Mouse (Mus musculus) hematopoietic stem cell, adult 5-6 weeks (primary cell): Measurements from ENCODE around the gene Eml2. TPM values are rescaled to one million over a fixed set of nuclear protein-coding genes. Genes with fewer than 3 reads are reported as not detected.

Source experiments
- ATAC-seq, 2 experiments: fragments of 125-278 bp in 1 of 2; replicated peaks in 1 of 2; 2 replicates each; pipeline ENCODE4 v1.8.0; 2016 to 2017; ENCODE audit warnings: inconsistent platforms in 2 of 2, mild to moderate bottlenecking in 2 of 2, moderate number of reproducible peaks in 2 of 2, low read depth in 1 of 2, moderate TSS enrichment in 1 of 2; ENCODE audit not compliant: low FRiP score in 2 of 2, poor library complexity in 2 of 2, severe bottlenecking in 2 of 2, insufficient read depth in 1 of 2, low TSS enrichment in 1 of 2
- total RNA-seq: library from RNA; stranded (forward); fragments of 172-1452, 232-1000 nt; gene quantifications from 2 replicates; pipeline ENCODE4 v1.2.3, GENCODE M21; 2017

Eml2 gene
- total RNA-seq, 1 experiment from 2014 or later: 20.0 TPM

DNA sequence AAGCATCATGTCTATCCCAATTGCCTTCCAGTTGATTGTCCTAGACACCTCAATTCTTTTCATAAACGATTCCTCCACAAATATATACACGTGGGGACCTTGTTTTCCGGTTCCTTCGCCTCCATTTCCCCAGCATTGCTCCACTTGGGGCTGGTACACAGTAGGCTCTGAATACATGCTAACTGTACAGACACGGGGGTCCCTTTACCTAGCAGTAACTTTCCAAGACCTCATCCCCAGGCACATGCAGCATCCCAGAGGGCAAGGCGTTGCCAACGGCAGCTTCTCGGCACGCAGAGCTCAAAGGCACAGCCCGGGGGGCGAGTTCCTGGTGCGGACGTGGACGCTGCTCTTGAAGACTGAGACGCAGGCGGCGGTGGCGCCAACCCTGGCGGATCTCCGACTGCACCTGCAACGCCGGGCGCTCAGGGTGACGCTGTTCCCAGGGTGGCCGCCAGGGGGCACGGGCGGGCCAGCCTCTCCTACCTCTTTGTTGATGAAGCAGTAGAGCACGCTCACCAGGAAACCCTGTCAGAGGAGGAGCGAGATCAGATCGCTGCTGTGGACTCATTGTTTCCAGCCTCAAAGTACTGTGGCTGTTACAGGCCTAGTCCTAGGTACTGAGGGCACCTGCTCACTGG lies 18.9 kb upstream of the Eml2 start:
- ATAC-seq: peak; percentile 88 to 94

- ATAC-seq: no peak
Observed at GRCm38 (mm10) chr7:19158601-19159000, 17.6 kb upstream of the Eml2 start.

DNA sequence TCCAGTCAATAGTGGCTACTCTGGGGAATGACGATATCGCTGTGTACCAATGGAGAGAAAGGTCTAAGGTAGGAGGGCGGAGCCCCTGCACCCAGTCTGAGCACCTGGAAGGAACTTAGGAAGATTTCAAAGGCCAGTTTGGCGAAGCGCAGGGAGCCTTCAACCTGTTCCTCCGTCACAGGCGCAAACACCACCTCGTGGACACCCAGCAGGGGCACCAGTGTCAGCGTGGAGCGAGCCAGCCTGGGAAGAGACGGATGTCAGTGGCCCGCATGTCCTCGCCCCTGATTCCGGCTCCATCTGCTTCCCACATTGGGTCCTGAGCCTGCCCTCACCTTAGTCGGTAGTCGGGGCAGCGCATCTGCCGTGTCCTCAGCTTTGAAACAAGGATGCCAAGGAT lies 16.8 kb upstream of the Eml2 start:
- no peak for ATAC-seq

DNA sequence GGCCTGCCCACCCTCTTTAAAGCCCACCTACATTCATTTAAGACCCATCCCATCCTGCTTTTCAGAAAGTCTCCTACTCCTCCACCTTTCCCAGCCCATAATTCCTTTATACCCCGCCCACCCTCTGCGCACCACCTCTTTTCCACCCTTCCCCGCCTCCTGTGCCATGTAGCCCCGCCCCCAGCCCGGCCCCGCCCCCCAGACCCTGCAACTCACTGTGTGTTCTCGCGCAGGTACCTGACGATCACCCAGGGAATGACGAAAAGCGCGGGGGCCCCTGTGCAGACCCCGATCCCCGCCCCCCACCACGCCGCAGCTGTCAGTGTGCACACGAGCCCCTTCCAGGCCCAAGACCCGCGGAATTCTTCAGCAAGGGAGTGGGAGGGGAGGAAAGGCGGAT lies 16.1 kb upstream of the Eml2 start:
- no peak for ATAC-seq

DNA sequence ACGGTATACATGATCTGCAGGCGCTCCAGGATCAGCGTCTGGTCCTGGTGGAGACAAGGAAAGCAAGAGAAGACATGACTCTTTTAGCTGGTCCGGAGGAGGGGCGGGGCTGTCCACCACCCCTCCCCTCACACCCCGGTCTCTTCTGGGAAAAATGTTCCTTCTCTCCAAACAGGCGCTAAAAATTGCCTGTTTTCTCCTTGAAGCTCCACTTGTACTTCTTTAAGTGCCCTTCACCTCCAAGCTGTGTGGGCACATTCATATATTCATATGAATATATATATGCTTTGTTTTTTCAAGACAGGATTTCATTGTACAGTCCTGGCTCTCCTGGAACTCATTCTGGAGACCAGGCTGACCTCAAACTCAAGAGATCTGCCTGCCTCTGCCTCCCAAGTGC lies 13.3 kb upstream of the Eml2 start:
- no peak for ATAC-seq

DNA sequence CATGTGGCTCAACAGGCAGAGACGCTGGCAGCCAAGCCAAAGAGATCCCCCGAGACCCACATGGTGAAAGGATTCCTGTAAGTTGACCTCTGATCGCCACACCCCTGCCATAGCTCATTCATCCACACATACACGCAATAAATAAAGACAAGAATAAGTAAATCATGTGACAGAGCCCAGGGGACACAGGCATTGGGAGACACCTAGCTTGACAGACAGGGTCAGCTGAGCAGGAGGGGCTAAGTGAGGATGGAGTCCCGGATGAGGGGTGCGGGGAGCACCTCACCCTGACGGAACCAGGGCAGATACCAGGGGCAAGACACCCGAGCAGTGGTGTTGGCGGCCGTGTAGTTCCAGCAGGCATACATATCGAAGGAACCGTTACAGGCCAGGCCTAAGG lies 12.5 kb upstream of the Eml2 start:
- ATAC-seq: no peak

- ATAC-seq: peak; percentile 20 to 25; a peak in 1 of 4 replicates
Observed at GRCm38 (mm10) chr7:19164189-19164588, 12.0 kb upstream of the Eml2 start.

GRCm38 (mm10) chr7:19164978-19165377 lies 11.2 kb upstream of the Eml2 start:
- ATAC-seq: peak; percentile 25 to 29; a peak in 1 of 4 replicates

DNA sequence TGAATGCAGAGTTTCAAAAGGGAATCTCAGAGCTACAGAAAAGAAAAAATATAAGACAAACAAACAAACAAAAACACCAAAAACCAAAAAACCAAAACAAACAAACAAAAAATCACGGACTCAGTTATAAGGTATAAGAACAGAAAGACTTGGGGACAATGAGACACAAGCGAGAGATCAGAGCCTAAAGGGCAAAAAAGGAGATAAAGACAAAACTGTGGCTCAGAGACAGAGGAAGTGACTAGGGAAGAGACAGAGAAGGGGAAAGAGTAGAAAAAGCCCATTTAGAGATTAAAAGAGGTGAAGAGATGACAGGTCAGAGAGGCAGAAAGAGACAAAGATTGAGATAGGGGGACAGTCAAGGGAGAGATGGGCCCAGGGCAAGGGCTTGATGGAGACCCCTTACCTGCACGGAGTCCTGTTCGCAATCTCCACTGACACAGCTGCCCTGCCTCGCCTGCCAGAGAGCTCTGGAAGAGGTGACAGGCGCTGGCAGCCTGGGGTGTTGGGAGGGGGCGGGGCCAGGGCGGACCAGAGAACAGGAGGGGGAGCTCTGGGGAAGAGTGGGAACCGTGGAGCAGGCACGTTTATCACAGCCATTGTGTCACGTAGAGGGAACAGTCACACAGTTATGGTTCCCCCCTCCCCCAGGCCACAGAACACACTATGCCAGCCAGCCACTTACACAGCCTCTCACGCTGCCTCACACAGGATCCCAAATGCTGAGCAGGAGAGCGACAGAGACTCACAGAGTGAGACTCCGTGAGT lies 10.4 kb upstream of the Eml2 start, which contains the start of gene Gipr:
Gipr (minus strand) TSS at position 472 of the 768 bp plus-strand sequence.
- ATAC-seq: peak; percentile 33 to 38; a peak in 1 of 4 replicates

GRCm38 (mm10) chr7:19166990-19167389 lies 9.2 kb upstream of the Eml2 start:
- ATAC-seq: no peak

- ATAC-seq: no peak
Observed at GRCm38 (mm10) chr7:19169506-19169905, 6.7 kb upstream of the Eml2 start.

DNA sequence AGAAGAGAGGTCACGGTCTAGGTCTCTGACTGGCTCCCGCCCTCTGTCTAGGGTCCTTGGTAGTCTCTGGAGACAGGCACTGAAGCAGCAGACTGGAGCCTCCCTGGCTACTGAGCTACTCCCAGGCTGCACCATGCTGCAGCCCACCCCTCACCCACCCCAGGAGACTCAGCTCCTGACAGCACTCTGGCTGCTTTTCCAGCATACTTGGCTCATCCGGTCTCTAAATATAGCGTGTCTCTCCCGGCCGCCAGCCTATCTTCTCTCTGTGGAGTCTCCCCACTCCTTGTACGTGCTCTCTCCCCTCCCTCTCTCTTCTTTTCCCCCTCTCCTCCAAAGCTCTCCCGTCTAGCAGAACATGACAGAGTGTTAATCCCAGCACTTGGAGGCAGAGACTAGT lies 6.1 kb upstream of the Eml2 start:
- no peak for ATAC-seq

DNA sequence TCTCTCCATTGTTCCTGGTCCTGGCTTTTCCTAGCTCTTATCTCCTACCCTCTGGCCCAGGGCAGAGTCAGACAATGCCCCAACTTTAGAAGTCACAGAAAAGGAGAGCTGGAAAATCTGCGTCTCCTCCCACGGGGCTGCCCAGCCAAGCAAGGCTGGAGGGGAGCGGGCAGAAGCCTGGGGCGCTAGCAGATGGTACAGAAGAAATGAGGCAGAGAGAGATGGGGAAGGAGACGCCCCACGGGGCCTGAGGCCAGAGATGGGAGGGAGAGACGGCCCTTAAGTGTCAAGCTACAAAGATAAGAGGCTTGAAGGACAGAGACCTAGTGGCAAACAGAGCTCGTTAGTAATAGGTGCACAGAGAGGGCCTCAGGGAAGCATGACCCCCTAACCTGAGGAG lies 4.4 kb upstream of the Eml2 start:
- no peak for ATAC-seq

GRCm38 (mm10) chr7:19172874-19173273 lies 3.3 kb upstream of the Eml2 start:
- peak; percentile 82 to 86 for ATAC-seq

DNA sequence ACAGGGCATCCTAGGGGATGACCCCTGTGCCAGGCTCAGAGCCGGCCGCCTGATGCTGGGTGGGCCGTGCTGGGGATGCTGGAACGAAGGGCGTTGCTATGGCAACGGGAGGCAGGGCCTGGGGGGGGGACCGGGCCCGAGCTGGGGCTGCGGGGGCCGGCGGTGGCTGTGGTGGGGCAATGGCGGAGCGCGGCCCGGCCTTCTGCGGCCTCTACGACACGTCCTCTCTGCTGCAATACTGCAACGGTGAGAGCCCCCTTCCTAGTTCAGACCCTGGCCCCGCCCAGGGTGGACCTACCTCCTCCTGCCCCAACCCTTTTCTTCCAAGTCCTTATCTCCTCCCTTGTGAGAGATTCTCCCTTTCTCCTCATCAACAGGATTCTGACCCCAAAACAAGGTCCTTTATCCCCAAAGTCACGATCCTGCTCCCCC lies 311 bp downstream of the Eml2 start:
- ATAC-seq: no peak

- ATAC-seq: no peak
Observed at GRCm38 (mm10) chr7:19177216-19177615, 995 bp downstream of the Eml2 start.

- ATAC-seq: no peak
Observed at GRCm38 (mm10) chr7:19178035-19178434, 1.8 kb downstream of the Eml2 start.

DNA sequence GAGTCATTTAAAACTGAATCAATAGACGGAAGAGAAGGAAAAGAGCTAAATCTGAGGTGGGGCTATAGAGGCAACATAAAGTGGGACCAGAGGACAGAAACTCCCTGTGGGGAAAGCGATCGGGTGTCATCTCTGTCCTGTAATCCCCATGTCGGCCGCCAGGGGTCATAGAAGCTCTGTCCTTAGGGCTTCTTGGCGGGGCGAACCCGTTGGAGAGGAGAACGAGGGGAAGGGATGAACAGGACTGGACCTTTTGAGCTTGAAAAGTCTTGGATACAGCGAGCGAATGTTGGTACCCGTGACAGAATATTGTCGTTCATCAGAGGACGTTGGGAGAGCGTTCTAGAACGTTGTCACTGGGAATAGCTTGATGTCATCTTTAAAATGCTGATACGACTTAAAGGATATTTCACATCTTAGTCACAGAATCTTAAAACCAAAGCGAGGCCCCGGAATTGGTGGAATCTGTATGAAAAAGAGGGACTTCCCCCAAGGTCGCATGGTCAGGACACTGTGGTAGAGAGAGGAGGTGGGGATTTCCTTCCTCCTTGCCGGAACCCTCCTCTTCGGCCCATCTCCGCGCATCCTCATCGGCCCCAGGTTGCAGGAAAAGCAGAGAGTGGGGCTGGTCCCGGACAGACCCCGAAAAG lies 2.3 kb downstream of the Eml2 start:
- ATAC-seq: peak in 1 of 2 experiments; percentile 38; a peak in 1 of 4 replicates
